2 mouse cellular contexts compared by ENCODE assay signal in genomic region chr1:53753501-53753900, GRCm38 (mm10). TPM values are rescaled to one million over a fixed set of nuclear protein-coding genes. Genes with fewer than 3 reads are reported as not detected.
"Had no signal": no experiment of that assay in that cellular context is flagged by ENCODE, and none has a peak within 500 bp of the region (broad histone marks: within the 10 kb centered on the region; RNA-seq: fewer than 3 reads in every experiment).

No protein-coding gene starts in this region.

RNA-seq across cellular contexts. Expression of gene Dnah7a, which starts 46.9 kb away (rescaled TPM):
- polyA plus RNA-seq: small intestine, adult 2 months; spleen, adult 2 months had no signal
